Comparison of ENCODE assay signal across 11 mouse cellular contexts in genomic region chr2:132221611-132222073, GRCm38 (mm10). TPM values are rescaled to one million over a fixed set of nuclear protein-coding genes. Genes with fewer than 3 reads are reported as not detected.
DNase-seq lines count a peak whose midpoint lies in the region; ATAC-seq and TF ChIP-seq lines count a peak whose summit lies in the region.
"Had no signal": no experiment of that assay in that cellular context is flagged by ENCODE, and none has a peak within 500 bp of the region (broad histone marks: within the 10 kb centered on the region; RNA-seq: fewer than 3 reads in every experiment).

No protein-coding gene starts in this region.

- H3K27ac ChIP-seq in gastrocnemius, adult 2 months, result peak overlapping the region; percentile 85
- no peak overlapping the region for H3K27ac ChIP-seq in CH12.LX (ENCODE audit: insufficient read depth, low read depth)
- no peak overlapping the region for H3K27ac ChIP-seq in forebrain, embryonic 11.5 days (ENCODE audit: low read depth, low read length)
- H3K27ac ChIP-seq: midbrain, embryonic 12.5 days had no signal

- ATAC-seq in megakaryocyte progenitor cell, adult 5-6 weeks (replicated peaks; ENCODE audit: poor library complexity), result no peak
- no peak for ATAC-seq in forebrain, embryonic 11.5 days (replicated peaks; ENCODE audit: low FRiP score)
- ATAC-seq: forebrain, postnatal 0 days had no signal

- intact Hi-C loops in gastrocnemius, adult 2 months (cut with DNase I), result no loop called here
- intact Hi-C loops in left cerebral cortex, postnatal 25 days (cut with DNase I), result loop anchor here (5.0 kb wide), 1 partner anchor 79 kb away; no protein-coding TSS in a partner anchor

- H3K27me3 ChIP-seq in CH12.LX (replicated peaks), result no peaks in the 10 kb centered on the region
- no peaks in the 10 kb centered on the region for H3K27me3 ChIP-seq in forebrain, embryonic 11.5 days (ENCODE audit: control insufficient read depth, insufficient read depth, low read length)
- H3K27me3 ChIP-seq: midbrain, embryonic 12.5 days had no signal

- 79% methylated on average over 11 of the region's 11 CpGs for WGBS in forebrain, embryonic 11.5 days

- H3K4me2 ChIP-seq in CH12.LX (ENCODE audit: insufficient read depth, low read depth, poor library complexity, severe bottlenecking), result peak overlapping the region; percentile 11; the same call in 1 of the 2 replicates
- no peak overlapping the region for H3K4me2 ChIP-seq in forebrain, embryonic 11.5 days (ENCODE audit: low read depth, low read length, severe bottlenecking)
- H3K4me2 ChIP-seq: midbrain, embryonic 12.5 days had no signal

- dilution Hi-C loops in CH12.LX (cut with MboI; ENCODE audit: extremely low pct_ligation_motif_present, extremely low pct_unique_long_range_greater_than_20kb, low sequenced_read_pairs), result no loop called here

- peaks cover under 1% of the 10 kb centered on the region for H3K9me3 ChIP-seq in CH12.LX (replicated peaks; ENCODE audit: low read length)
- no peaks in the 10 kb centered on the region for H3K9me3 ChIP-seq in forebrain, embryonic 11.5 days (ENCODE audit: control insufficient read depth, low read length)
- H3K9me3 ChIP-seq: midbrain, embryonic 12.5 days had no signal

- no peak for TF ChIP-seq CTCF in gastrocnemius, adult 2 months (IDR thresholded peaks at IDR 0.05)
- TF ChIP-seq CTCF in CH12.LX (conservative IDR thresholded peaks at IDR 0.05 in 1 of 2, IDR thresholded peaks at IDR 0.05 in 1 of 2; ENCODE audit: low read depth in 2 of 2, low read length in 2 of 2), result no peak

- peak; percentile 98 for TF ChIP-seq EP300 in CH12.LX (IDR thresholded peaks at IDR 0.05; ENCODE audit: low read length)

- no peaks in the 10 kb centered on the region for H3K79me2 ChIP-seq in CH12.LX (replicated peaks; ENCODE audit: control insufficient read depth, extremely low read depth, insufficient read depth, poor library complexity, severe bottlenecking)

- peak overlapping the region; percentile 43 for H3K4me3 ChIP-seq in gastrocnemius, adult 2 months
- no peak overlapping the region for H3K4me3 ChIP-seq in CH12.LX (replicated peaks in 1 of 3; ENCODE audit: low read depth in 2 of 3, low read length in 2 of 3, poor library complexity in 1 of 3)
- H3K4me3 ChIP-seq in forebrain, embryonic 11.5 days (ENCODE audit: low read depth, low read length), result no peak overlapping the region
- H3K4me3 ChIP-seq: midbrain, embryonic 12.5 days had no signal

- in situ Hi-C loops in CH12.LX (cut with MboI; ENCODE audit: low pct_ligation_motif_present, low pct_unique_long_range_greater_than_20kb, low sequenced_read_pairs), result no loop called here

- no peaks in the 10 kb centered on the region for H3K36me3 ChIP-seq in CH12.LX (replicated peaks in 1 of 2; ENCODE audit: control insufficient read depth in 1 of 2, insufficient read depth in 1 of 2, low read length in 1 of 2)
- no peaks in the 10 kb centered on the region for H3K36me3 ChIP-seq in forebrain, embryonic 11.5 days (ENCODE audit: control insufficient read depth, insufficient read depth, low read length)
- H3K36me3 ChIP-seq: midbrain, embryonic 12.5 days had no signal

- H3K9ac ChIP-seq in CH12.LX (ENCODE audit: insufficient read depth, low read depth), result no peak overlapping the region
- H3K9ac ChIP-seq in forebrain, embryonic 11.5 days (ENCODE audit: low read length), result no peak overlapping the region
- H3K9ac ChIP-seq: forebrain, postnatal 0 days; midbrain, embryonic 12.5 days had no signal

- peak; percentile 51 for DNase-seq in gastrocnemius, adult 2 months
- DNase-seq in gastrocnemius, postnatal 10 days, result no peak
- DNase-seq in CH12.LX (ENCODE audit: extremely low read depth), result peak; percentile 91
- peak; percentile 9 to 15 for DNase-seq in gastrocnemius, adult 8-10 months (ENCODE audit: low spot score in 2 of 2)
- peak; percentile 44 to 90 for DNase-seq in left cerebral cortex, postnatal 25 days (ENCODE audit: low spot score in 2 of 2)
- DNase-seq in forebrain, embryonic 11.5 days (ENCODE audit: low spot score), result no peak
- DNase-seq in cerebellum, adult 9-11 months, result no peak
- DNase-seq: forebrain, postnatal 0 days; kidney, adult 8-10 months had no signal

- no peak; the same call in 1 of the 2 replicates for TF ChIP-seq RAD21 in CH12.LX (IDR thresholded peaks at IDR 0.05; ENCODE audit: low read depth, low read length)

- H3K4me1 ChIP-seq in CH12.LX (ENCODE audit: control insufficient read depth in 1 of 2, insufficient read depth in 2 of 2), result peaks cover 4 to 31% of the 10 kb centered on the region in 2 experiments
- no peaks in the 10 kb centered on the region for H3K4me1 ChIP-seq in forebrain, embryonic 11.5 days (replicated peaks; ENCODE audit: control insufficient read depth, insufficient read depth, low read length)
- H3K4me1 ChIP-seq: midbrain, embryonic 12.5 days had no signal

- TF ChIP-seq POLR2A in CH12.LX (IDR thresholded peaks at IDR 0.05; ENCODE audit: low read depth, low read length), result no peak

TF ChIP-seq in CH12.LX, 34 proteins besides CTCF, POLR2A, EP300 and RAD21 (continues in another document):
- TF ChIP-seq ZC3H11A (IDR thresholded peaks at IDR 0.05; ENCODE audit: low read depth, low read length), result no peak
- TF ChIP-seq JUND (conservative IDR thresholded peaks at IDR 0.05; ENCODE audit: low read depth, low read length), result peak; percentile 90
- TF ChIP-seq PAX5 (IDR thresholded peaks at IDR 0.05; ENCODE audit: low read length), result no peak
- TF ChIP-seq GABPA (IDR thresholded peaks at IDR 0.05; ENCODE audit: insufficient replicate concordance, low read depth, low read length), result no peak
- TF ChIP-seq ZNF384 (IDR thresholded peaks at IDR 0.05; ENCODE audit: low read depth, low read length), result no peak
- TF ChIP-seq RCOR1 (conservative IDR thresholded peaks at IDR 0.05; ENCODE audit: low read depth, low read length), result peak; percentile 95
- peak; percentile 68; the same call in 1 of the 2 replicates for TF ChIP-seq MAFK (IDR thresholded peaks at IDR 0.05; ENCODE audit: insufficient replicate concordance, low read length)
- TF ChIP-seq JUN (IDR thresholded peaks at IDR 0.05; ENCODE audit: insufficient read depth, low read depth, low read length), result peak; percentile 90
- no peak for TF ChIP-seq POLR2AphosphoS2 (IDR thresholded peaks at IDR 0.05; ENCODE audit: low read depth, low read length)
- TF ChIP-seq ETS1 (conservative IDR thresholded peaks at IDR 0.05; ENCODE audit: low read depth, low read length), result peak; percentile 86
- TF ChIP-seq USF2 (conservative IDR thresholded peaks at IDR 0.05; ENCODE audit: low read depth, low read length), result no peak
- no peak for TF ChIP-seq NELFE (IDR thresholded peaks at IDR 0.05; ENCODE audit: low read depth, low read length)
- TF ChIP-seq MYC (IDR thresholded peaks at IDR 0.05; ENCODE audit: low read depth, low read length), result peak; percentile 65; the same call in 1 of the 2 replicates
- peak; percentile 66 for TF ChIP-seq TCF12 (IDR thresholded peaks at IDR 0.05; ENCODE audit: low read depth, low read length)
- no peak; the same call in 1 of the 2 replicates for TF ChIP-seq MXI1 (IDR thresholded peaks at IDR 0.05; ENCODE audit: low read depth, low read length)
- TF ChIP-seq E2F4 (IDR thresholded peaks at IDR 0.05; ENCODE audit: insufficient replicate concordance, low read depth, low read length), result no peak
- TF ChIP-seq MEF2A (IDR thresholded peaks at IDR 0.05; ENCODE audit: borderline replicate concordance, low read depth, low read length), result peak; percentile 96
- TF ChIP-seq KAT2A (IDR thresholded peaks at IDR 0.05; ENCODE audit: insufficient replicate concordance, low read length), result no peak
- no peak for TF ChIP-seq ZMIZ1 (IDR thresholded peaks at IDR 0.05; ENCODE audit: low read depth, low read length)
- peak; percentile 68 for TF ChIP-seq BHLHE40 (IDR thresholded peaks at IDR 0.05; ENCODE audit: low read depth, low read length)
- no peak for TF ChIP-seq NRF1 (IDR thresholded peaks at IDR 0.05; ENCODE audit: low read depth, low read length)
- TF ChIP-seq ZKSCAN1 (IDR thresholded peaks at IDR 0.05; ENCODE audit: borderline replicate concordance, low read depth, low read length), result no peak
- no peak for TF ChIP-seq MAZ (IDR thresholded peaks at IDR 0.05; ENCODE audit: low read depth, low read length)

RNA-seq across cellular contexts. Expression of gene Tmem230, which starts 26.0 kb away (rescaled TPM):
- 10 to 100 TPM; 23.2 to 28.1 TPM for total RNA-seq in gastrocnemius, adult 2 months (2021)
- 10 to 100 TPM; 21.6 to 26.9 TPM for total RNA-seq in gastrocnemius, postnatal 10 days (2021)
- total RNA-seq in CH12.LX (2012; rRNA removed), result 20.3 and 27.7 TPM in 2 replicates
- total RNA-seq in CH12.LX (2014; rRNA removed), result 34.7 and 35.2 TPM in 2 replicates
- polyA plus RNA-seq in CH12.LX (2012; ENCODE audit: insufficient read length, low read depth), result 28.9 and 38.2 TPM in 2 replicates
- 10 to 100 TPM; 25.1 to 30.6 (median 28.4) TPM for total RNA-seq in gastrocnemius, adult 8-10 months (2022)
- total RNA-seq in left cerebral cortex, postnatal 25 days (2021), result 10 to 100 TPM; 32.1 TPM
- total RNA-seq in megakaryocyte progenitor cell, adult 5-6 weeks (2015), result 60.6 and 64.6 TPM in 2 replicates
- 17.2 and 23.0 TPM in 2 replicates for total RNA-seq in megakaryocyte progenitor cell, adult 5-6 weeks (2017)
- 44.5 and 48.5 TPM in 2 replicates for polyA plus RNA-seq in forebrain, embryonic 11.5 days (2014; fragmentation: Nextera tagmentation; extraction: Ambion mirVana)

RNA-seq across cellular contexts. Expression of gene Pcna, which starts 31.5 kb away (rescaled TPM):
- total RNA-seq in gastrocnemius, adult 2 months (2021), result 10 to 100 TPM; 19.0 to 22.9 TPM
- 10 to 100 TPM; 42.2 to 50.7 TPM for total RNA-seq in gastrocnemius, postnatal 10 days (2021)
- 354 and 466 TPM in 2 replicates for total RNA-seq in CH12.LX (2012; rRNA removed)
- total RNA-seq in CH12.LX (2014; rRNA removed), result 839 and 915 TPM in 2 replicates
- polyA plus RNA-seq in CH12.LX (2012; ENCODE audit: insufficient read length, low read depth), result 550 and 554 TPM in 2 replicates
- 10 to 100 TPM; 19.1 to 21.7 (median 20.9) TPM for total RNA-seq in gastrocnemius, adult 8-10 months (2022)
- 10 to 100 TPM; 49.1 to 51.8 TPM for total RNA-seq in left cerebral cortex, postnatal 25 days (2021)
- 782 and 829 TPM in 2 replicates for total RNA-seq in megakaryocyte progenitor cell, adult 5-6 weeks (2015)
- total RNA-seq in megakaryocyte progenitor cell, adult 5-6 weeks (2017), result 543 and 606 TPM in 2 replicates
- 422 and 431 TPM in 2 replicates for polyA plus RNA-seq in forebrain, embryonic 11.5 days (2014; fragmentation: Nextera tagmentation; extraction: Ambion mirVana)

RNA-seq across cellular contexts. Expression of gene Cds2, which starts 41.3 kb away (rescaled TPM):
- 10 to 100 TPM; 13.0 to 17.7 TPM for total RNA-seq in gastrocnemius, adult 2 months (2021)
- total RNA-seq in gastrocnemius, postnatal 10 days (2021), result 10 to 100 TPM; 21.7 to 25.4 TPM
- total RNA-seq in CH12.LX (2012; rRNA removed) (18.7 and 20.3 TPM in 2 replicates), CH12.LX (2014; rRNA removed) (15.9 and 21.2 TPM in 2 replicates)
- polyA plus RNA-seq in CH12.LX (2012; ENCODE audit: insufficient read length, low read depth), result 26.0 and 38.9 TPM in 2 replicates
- total RNA-seq in gastrocnemius, adult 8-10 months (2022), result 10 to 100 TPM; 13.4 to 20.7 (median 15.7) TPM
- 100 to 1,000 TPM; 234 to 245 TPM for total RNA-seq in left cerebral cortex, postnatal 25 days (2021)
- total RNA-seq in megakaryocyte progenitor cell, adult 5-6 weeks (2015), result 6.9 and 9.3 TPM in 2 replicates
- 8.6 and 10.5 TPM in 2 replicates for total RNA-seq in megakaryocyte progenitor cell, adult 5-6 weeks (2017)
- polyA plus RNA-seq in forebrain, embryonic 11.5 days (2014; fragmentation: Nextera tagmentation; extraction: Ambion mirVana), result 28.7 and 30.0 TPM in 2 replicates

Comparison
In these comparisons a context has a peak if more than half of its experiments do, and no peak if none do; other contexts are left out.
1. DNase-seq: peak in gastrocnemius, adult 2 months (single experiment), CH12.LX (single experiment), gastrocnemius, adult 8-10 months (2 of 2) and left cerebral cortex, postnatal 25 days (2 of 2); none in gastrocnemius, postnatal 10 days (single experiment), forebrain, embryonic 11.5 days (single experiment) and cerebellum, adult 9-11 months (single experiment).
2. RNA of gene Pcna, which starts 31.5 kb away (total RNA-seq): 354 to 915 TPM in CH12.LX and 543 to 829 TPM in megakaryocyte progenitor cell, adult 5-6 weeks; 49.1 to 51.8 TPM in left cerebral cortex, postnatal 25 days, 42.2 to 50.7 TPM in gastrocnemius, postnatal 10 days, 19.0 to 22.9 TPM in gastrocnemius, adult 2 months and 19.1 to 21.7 TPM in gastrocnemius, adult 8-10 months; every median in the first group is over 4 times any median in the second.
3. RNA of gene Cds2, which starts 41.3 kb away (total RNA-seq): 234 to 245 TPM in left cerebral cortex, postnatal 25 days; 21.7 to 25.4 TPM in gastrocnemius, postnatal 10 days, 15.9 to 21.2 TPM in CH12.LX, 13.0 to 17.7 TPM in gastrocnemius, adult 2 months, 13.4 to 20.7 TPM in gastrocnemius, adult 8-10 months and 6.9 to 10.5 TPM in megakaryocyte progenitor cell, adult 5-6 weeks; every median in the first group is over 4 times any median in the second.